Mouse (Mus musculus): ENCODE results near the gene Ascc1. TPM values are rescaled to one million over a fixed set of nuclear protein-coding genes. Genes with fewer than 3 reads are reported as not detected.

Ascc1 gene
- polyA plus RNA-seq (2012; ENCODE audit: insufficient read depth, insufficient read length, missing spikeins), result 26.5 and 29.3 TPM in 2 replicates

- H3K4me1 ChIP-seq (ENCODE audit: control insufficient read depth, insufficient read depth, low read length), result peaks cover 13% of the 10 kb centered on the region
- TF ChIP-seq CTCF (IDR thresholded peaks at IDR 0.05; ENCODE audit: low read depth, low read length), result no peak
- TF ChIP-seq POLR2A (IDR thresholded peaks at IDR 0.05; ENCODE audit: borderline replicate concordance, low read depth, low read length), result no peak
Observed at GRCm38 (mm10) chr10:60002673-60003212, at the start of gene Ascc1, which contains the start of gene Anapc16. Gene Ascc1 (plus strand): TSS chr10:60002805. Gene Anapc16 (minus strand): TSS chr10:60003135.

GRCm38 (mm10) chr10:59953564-59954039 is 49.0 kb upstream of the Ascc1 start:
- Histone ChIP-seq H3K27ac (ENCODE audit: insufficient read depth, low read depth, low read length) (no peak overlapping the region), H3K4me1 (ENCODE audit: control insufficient read depth, insufficient read depth, low read length) (peaks cover 20% of the 10 kb centered on the region), H3K4me3 (ENCODE audit: insufficient read depth, low read length) (no peak overlapping the region)
- TF ChIP-seq CTCF (IDR thresholded peaks at IDR 0.05; ENCODE audit: low read depth, low read length) (no peak), POLR2A (IDR thresholded peaks at IDR 0.05; ENCODE audit: borderline replicate concordance, low read depth, low read length) (no peak)

More at GRCm38 (mm10) chr10:60002673-60003212, at the start of gene Ascc1, which contains the start of gene Anapc16:
- peak within 1 kb of the TSS; percentile 87 for H3K4me3 ChIP-seq (ENCODE audit: insufficient read depth, low read length)
- H3K27ac ChIP-seq (ENCODE audit: insufficient read depth, low read depth, low read length), result peak within 1 kb of the TSS; percentile 89

GRCm38 (mm10) chr10:59956681-59957080 is 45.9 kb upstream of the Ascc1 start:
- H3K4me1 ChIP-seq (ENCODE audit: control insufficient read depth, insufficient read depth, low read length), result peaks cover 15% of the 10 kb centered on the region
- TF ChIP-seq CTCF (IDR thresholded peaks at IDR 0.05; ENCODE audit: low read depth, low read length) (no peak), POLR2A (IDR thresholded peaks at IDR 0.05; ENCODE audit: borderline replicate concordance, low read depth, low read length) (no peak)
- H3K27ac ChIP-seq (ENCODE audit: insufficient read depth, low read depth, low read length), result no peak overlapping the region
- H3K4me3 ChIP-seq (ENCODE audit: insufficient read depth, low read length), result no peak overlapping the region

GRCm38 (mm10) chr10:59957171-59958149 is 45.1 kb upstream of the Ascc1 start:
- Histone ChIP-seq H3K27ac (ENCODE audit: insufficient read depth, low read depth, low read length) (no peak overlapping the region), H3K4me3 (ENCODE audit: insufficient read depth, low read length) (no peak overlapping the region), H3K4me1 (ENCODE audit: control insufficient read depth, insufficient read depth, low read length) (peaks cover 13% of the 10 kb centered on the region)
- TF ChIP-seq CTCF (IDR thresholded peaks at IDR 0.05; ENCODE audit: low read depth, low read length), result no peak
- TF ChIP-seq POLR2A (IDR thresholded peaks at IDR 0.05; ENCODE audit: borderline replicate concordance, low read depth, low read length), result no peak

GRCm38 (mm10) chr10:59958458-59958857 is 44.1 kb upstream of the Ascc1 start:
- TF ChIP-seq CTCF (IDR thresholded peaks at IDR 0.05; ENCODE audit: low read depth, low read length) (no peak), POLR2A (IDR thresholded peaks at IDR 0.05; ENCODE audit: borderline replicate concordance, low read depth, low read length) (no peak)
- Histone ChIP-seq H3K4me3 (ENCODE audit: insufficient read depth, low read length) (no peak overlapping the region), H3K4me1 (ENCODE audit: control insufficient read depth, insufficient read depth, low read length) (peaks cover 14% of the 10 kb centered on the region), H3K27ac (ENCODE audit: insufficient read depth, low read depth, low read length) (no peak overlapping the region)

- Histone ChIP-seq H3K4me3 (ENCODE audit: insufficient read depth, low read length) (no peak overlapping the region), H3K27ac (ENCODE audit: insufficient read depth, low read depth, low read length) (no peak overlapping the region), H3K4me1 (ENCODE audit: control insufficient read depth, insufficient read depth, low read length) (peaks cover 18% of the 10 kb centered on the region)
- TF ChIP-seq POLR2A (IDR thresholded peaks at IDR 0.05; ENCODE audit: borderline replicate concordance, low read depth, low read length) (no peak), CTCF (IDR thresholded peaks at IDR 0.05; ENCODE audit: low read depth, low read length) (no peak)
Observed at GRCm38 (mm10) chr10:59959517-59959916, 43.1 kb upstream of the Ascc1 start.

- Histone ChIP-seq H3K27ac (ENCODE audit: insufficient read depth, low read depth, low read length) (no peak overlapping the region), H3K4me1 (ENCODE audit: control insufficient read depth, insufficient read depth, low read length) (peaks cover 17% of the 10 kb centered on the region), H3K4me3 (ENCODE audit: insufficient read depth, low read length) (no peak overlapping the region)
- no peak for TF ChIP-seq POLR2A (IDR thresholded peaks at IDR 0.05; ENCODE audit: borderline replicate concordance, low read depth, low read length)
- no peak for TF ChIP-seq CTCF (IDR thresholded peaks at IDR 0.05; ENCODE audit: low read depth, low read length)
Observed at GRCm38 (mm10) chr10:59963609-59964008, 39.0 kb upstream of the Ascc1 start.

- Histone ChIP-seq H3K4me1 (ENCODE audit: control insufficient read depth, insufficient read depth, low read length) (peaks cover 15% of the 10 kb centered on the region), H3K27ac (ENCODE audit: insufficient read depth, low read depth, low read length) (no peak overlapping the region), H3K4me3 (ENCODE audit: insufficient read depth, low read length) (no peak overlapping the region)
- TF ChIP-seq CTCF (IDR thresholded peaks at IDR 0.05; ENCODE audit: low read depth, low read length), result no peak
- TF ChIP-seq POLR2A (IDR thresholded peaks at IDR 0.05; ENCODE audit: borderline replicate concordance, low read depth, low read length), result no peak
Observed at GRCm38 (mm10) chr10:59964504-59965361, 37.9 kb upstream of the Ascc1 start.

GRCm38 (mm10) chr10:59965362-59965695 is 37.3 kb upstream of the Ascc1 start:
- no peak overlapping the region for H3K27ac ChIP-seq (ENCODE audit: insufficient read depth, low read depth, low read length)

More at GRCm38 (mm10) chr10:59965362-59965695, 37.3 kb upstream of the Ascc1 start:
- H3K4me3 ChIP-seq (ENCODE audit: insufficient read depth, low read length), result no peak overlapping the region
- H3K4me1 ChIP-seq (ENCODE audit: control insufficient read depth, insufficient read depth, low read length), result peaks cover 15% of the 10 kb centered on the region
- TF ChIP-seq POLR2A (IDR thresholded peaks at IDR 0.05; ENCODE audit: borderline replicate concordance, low read depth, low read length) (no peak), CTCF (IDR thresholded peaks at IDR 0.05; ENCODE audit: low read depth, low read length) (no peak)

All from bone marrow macrophage, adult 2 months (primary cell).